Mouse (Mus musculus): ENCODE measurements around the gene Cdnf.

Cdnf gene

DNA sequence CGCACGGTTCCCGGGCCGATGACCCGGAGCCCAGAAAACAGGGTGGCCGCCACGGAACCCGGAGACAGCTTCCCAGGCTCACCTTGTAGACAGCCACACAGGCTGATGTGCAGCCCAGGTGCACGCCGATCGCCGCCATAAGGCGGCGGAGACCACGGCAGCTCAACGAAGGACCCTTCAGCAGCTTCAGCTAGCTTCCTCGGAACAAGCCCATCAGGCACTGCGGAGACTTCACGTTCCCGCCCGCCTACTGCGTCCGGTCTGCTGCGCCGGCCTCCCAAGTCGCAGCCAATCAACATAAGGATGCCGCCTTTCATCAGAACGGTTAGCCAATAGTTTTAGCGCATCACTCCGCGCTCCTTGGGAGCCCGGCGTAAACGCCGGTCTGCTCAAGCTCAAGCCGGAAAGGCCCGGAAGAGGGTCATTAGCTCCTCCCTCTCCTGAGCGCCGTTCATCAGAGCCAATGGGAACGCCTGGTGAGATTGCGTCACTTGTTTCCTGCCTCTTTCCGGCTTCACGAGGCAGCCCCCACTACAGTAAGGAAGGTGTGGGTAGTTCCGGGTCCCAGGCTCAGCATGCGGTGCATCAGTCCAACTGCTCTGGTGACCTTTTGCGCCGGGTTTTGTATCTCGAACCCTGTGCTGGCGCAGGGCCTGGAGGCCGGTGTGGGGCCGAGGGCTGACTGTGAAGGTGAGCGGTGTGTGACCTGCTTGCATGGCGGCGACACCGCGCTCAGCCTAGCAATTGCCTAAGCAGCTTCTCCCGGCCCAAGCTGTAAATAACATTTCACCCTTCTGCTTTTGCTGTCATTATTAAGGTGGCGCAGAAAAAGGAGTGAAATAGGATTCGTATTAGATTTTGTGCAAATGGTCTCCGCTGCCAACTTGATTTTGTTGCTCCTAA is at the start of gene Cdnf, which contains the start of the genes Gm45902 and Hspa14:
TSS of gene Cdnf (plus strand) at position 479 of the 903 bp plus-strand sequence.
TSS of gene Gm45902 (minus strand) at position 239 of the 903 bp plus-strand sequence.
TSS of gene Hspa14 (minus strand) at position 263 of the 903 bp plus-strand sequence.
- DNase-seq (ENCODE audit: low read depth, low spot score) = peak; percentile 98

- DNase-seq (ENCODE audit: low read depth, low spot score) = no peak
Measured at GRCm38 (mm10) chr2:3473891-3474290, 38.9 kb upstream of the Cdnf start.

GRCm38 (mm10) chr2:3474361-3474805 is 38.4 kb upstream of the Cdnf start:
- DNase-seq (ENCODE audit: low read depth, low spot score) = peak; percentile 30

DNA sequence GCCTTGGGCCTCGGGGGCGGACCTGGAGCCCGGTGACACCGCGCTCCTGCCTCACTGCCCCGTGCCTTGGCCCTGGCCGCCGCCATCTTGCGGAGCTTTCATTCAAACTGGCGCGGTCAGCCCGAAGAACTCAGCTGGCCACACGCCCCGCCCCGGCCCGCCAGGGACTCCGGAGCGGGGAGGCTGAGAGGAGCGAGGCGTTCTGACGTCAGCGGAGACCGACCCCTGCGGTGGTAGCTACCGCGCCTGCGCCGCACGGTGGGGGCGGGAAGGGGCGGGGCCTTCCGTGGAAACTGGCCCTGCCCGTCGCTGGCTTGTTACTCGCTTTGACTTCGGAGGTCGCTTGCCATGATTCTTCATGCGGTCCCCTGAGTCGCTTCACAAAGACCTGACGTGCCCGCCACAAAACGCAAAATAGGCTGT is 38.0 kb upstream of the Cdnf start, which contains the start of gene Suv39h2:
TSS of gene Suv39h2 (minus strand) at position 171 of the 423 bp plus-strand sequence.
- DNase-seq (ENCODE audit: low read depth, low spot score) = peak; percentile 92

DNA sequence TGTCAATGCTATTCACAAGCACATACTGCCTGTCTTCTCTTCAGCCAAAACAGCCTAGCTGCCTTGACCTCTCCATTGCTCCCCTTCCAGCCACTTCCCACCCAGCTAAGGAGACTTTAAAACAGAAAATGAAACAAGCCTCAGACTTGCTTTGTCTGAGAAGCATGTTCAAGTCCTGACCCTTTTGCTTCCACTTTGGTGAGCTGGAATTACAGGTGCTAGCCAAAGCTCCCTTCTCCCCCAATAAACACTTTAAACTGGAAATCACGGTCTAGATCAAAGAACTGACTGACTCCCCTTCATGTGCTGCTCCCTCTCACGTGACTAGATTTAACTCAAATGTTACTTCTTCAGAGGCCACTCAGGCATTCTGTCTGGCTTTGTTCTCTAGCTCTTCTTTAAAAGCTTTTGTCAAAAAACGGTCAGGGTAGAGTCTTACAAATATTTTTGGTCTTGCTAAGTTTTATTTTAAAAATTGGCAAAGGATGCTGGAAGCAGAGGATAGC is 37.0 kb upstream of the Cdnf start:
- no peak for DNase-seq (ENCODE audit: low read depth, low spot score)

- no peak for DNase-seq (ENCODE audit: low read depth, low spot score)
Measured at GRCm38 (mm10) chr2:3480239-3480638, 32.6 kb upstream of the Cdnf start.

DNA sequence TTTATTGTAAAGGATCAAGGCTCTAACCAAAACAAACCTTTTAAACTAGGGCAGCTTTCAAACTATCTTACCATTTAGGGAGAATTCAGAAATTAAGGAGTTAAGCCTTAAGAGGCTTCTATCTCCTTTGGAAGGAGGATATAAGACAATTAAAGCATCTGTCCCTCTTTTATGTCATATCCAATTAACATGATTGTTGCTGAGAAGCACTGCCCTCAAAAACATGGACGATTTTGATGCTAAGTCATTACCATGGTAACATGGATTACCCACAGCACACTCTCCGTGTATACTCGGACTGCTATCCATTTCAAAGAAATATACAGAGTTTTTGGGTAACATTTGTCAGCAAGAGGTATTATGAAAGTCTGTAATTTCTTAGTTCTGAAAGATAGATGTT is 23.0 kb upstream of the Cdnf start:
- DNase-seq (ENCODE audit: low read depth, low spot score) = no peak

- DNase-seq (ENCODE audit: low read depth, low spot score) = no peak
Measured at GRCm38 (mm10) chr2:3493833-3494409, 18.9 kb upstream of the Cdnf start.

- no peak for DNase-seq (ENCODE audit: low read depth, low spot score)
Measured at GRCm38 (mm10) chr2:3499543-3499942, 13.3 kb upstream of the Cdnf start.

- no peak for DNase-seq (ENCODE audit: low read depth, low spot score)
Measured at GRCm38 (mm10) chr2:3500886-3501285, 11.9 kb upstream of the Cdnf start.

GRCm38 (mm10) chr2:3512076-3512475 is 754 bp upstream of the Cdnf start:
- peak; percentile 11 for DNase-seq (ENCODE audit: low read depth, low spot score)

DNA sequence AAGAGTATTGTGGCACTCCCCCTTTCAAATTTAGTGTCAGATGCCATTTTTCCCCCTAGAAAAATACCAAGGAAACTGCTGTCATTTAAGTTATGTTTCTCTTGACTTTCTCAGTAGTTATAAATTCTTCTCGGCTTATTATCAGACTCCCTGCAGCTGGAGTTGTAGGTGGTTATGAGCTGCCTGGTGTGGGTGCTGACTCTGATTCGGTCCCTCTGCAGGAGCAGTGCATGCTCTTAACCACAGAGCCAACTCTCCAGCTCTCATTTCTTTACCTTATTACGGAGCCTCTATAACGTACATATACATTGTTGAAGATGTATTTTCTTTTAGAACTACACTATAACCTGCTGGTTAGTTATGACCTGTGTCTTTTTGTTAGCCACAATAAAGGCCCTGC is 9.7 kb downstream of the Cdnf start:
- DNase-seq (ENCODE audit: low read depth, low spot score) = no peak

DNA sequence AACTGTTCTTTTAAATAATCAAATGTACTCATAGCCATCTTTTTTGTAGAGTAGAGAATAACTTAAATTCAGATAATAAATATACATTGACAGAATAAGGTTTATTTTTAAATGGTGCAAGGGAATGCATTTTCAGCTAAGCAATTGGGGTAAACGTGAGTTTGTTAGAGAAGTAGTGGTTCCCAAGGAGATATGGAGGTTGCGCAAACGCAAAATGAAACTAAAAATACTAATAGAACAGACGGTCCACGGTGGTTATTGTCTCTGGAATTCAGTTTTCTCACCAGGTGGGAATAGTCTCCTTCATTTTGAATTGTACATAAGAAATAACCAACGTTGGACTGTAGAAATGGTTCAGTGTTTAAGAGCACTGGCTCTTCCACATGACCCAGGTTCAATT is 13.5 kb downstream of the Cdnf start:
- no peak for DNase-seq (ENCODE audit: low read depth, low spot score)

- DNase-seq (ENCODE audit: low read depth, low spot score) = no peak
Measured at GRCm38 (mm10) chr2:3541307-3542079, 28.7 kb downstream of the Cdnf start.

DNA sequence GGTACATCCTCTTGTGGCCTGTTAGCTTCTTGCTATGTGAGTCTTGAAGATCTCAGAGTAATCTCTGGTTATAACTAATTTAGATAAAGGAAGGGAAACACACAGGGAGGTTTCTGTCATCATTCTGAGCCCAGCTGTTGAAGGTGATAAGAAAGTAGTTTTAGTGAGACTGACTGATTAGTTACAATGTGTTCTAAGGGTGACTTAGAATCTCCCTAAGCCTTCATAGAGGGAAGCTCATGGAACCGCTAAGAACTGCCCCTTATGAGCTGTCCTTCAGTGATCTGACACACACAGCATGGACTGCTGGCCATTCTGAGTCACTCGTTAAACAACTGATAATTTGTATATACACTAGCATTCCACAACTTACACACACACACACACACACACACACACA is 33.2 kb downstream of the Cdnf start:
- DNase-seq (ENCODE audit: low read depth, low spot score) = no peak

DNA sequence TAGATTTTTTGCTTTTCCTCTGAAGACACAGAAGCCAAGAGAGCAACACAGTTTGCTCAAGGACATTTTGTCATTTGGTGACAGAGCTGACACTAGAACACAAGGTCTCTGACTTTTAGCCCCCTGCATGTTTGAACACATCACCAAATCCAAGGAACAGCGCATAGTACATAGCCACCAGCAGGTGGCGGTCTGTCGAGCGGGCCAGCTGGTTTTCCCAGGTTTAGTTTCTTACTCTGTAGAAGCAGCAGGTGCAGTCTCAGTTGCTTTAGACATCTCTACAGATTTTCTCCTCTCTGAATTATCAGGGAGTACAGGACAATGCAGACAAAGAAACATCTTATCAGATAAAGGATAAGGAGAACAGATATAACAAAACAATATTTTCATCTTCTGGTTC is 33.8 kb downstream of the Cdnf start:
- DNase-seq (ENCODE audit: low read depth, low spot score) = peak; percentile 25

- no peak for DNase-seq (ENCODE audit: low read depth, low spot score)
Measured at GRCm38 (mm10) chr2:3570186-3570585, 57.4 kb downstream of the Cdnf start, which contains the start of gene Fam107b. Gene Fam107b, plus strand, starts transcription at chr2:3570488.

DNA sequence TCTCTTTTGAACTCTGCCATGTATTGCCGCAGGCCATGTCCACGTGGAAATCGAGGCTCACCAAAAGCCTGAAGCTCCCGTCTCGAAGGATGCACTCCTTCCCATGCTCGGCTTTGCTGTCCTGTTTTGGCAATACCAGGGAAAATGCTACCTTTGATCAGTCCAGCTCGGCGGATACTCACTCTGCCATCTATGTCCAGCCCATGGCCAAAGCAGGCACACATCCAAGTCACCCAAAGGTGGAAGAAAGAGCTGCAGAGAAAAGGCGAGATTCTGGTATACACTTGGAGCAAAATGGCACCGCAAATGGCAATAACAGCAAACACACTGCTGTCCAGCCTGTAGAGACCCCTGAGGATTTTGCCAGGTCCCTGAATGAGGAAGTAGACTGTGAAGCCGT is 57.8 kb downstream of the Cdnf start:
- DNase-seq (ENCODE audit: low read depth, low spot score) = no peak

DNA sequence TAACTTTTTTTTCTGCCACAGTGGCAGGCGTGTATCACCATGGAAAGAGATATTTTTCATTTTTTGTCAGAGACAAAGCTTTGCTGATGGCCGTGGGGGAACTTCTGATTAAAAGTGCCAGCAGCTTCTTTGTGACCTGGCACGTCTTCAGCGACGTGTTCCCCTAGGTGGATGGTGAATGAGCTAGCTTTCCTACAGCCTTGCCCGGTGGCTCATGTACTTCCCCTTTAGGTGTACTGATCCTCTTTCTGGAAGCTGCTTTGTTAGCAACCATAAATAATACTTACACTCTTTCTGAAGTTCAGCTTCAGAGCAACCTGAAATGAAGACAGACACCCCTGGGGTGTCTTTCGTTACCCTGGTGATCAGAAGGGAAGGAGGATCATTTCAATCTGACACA is 61.1 kb downstream of the Cdnf start:
- DNase-seq (ENCODE audit: low read depth, low spot score) = no peak

DNA sequence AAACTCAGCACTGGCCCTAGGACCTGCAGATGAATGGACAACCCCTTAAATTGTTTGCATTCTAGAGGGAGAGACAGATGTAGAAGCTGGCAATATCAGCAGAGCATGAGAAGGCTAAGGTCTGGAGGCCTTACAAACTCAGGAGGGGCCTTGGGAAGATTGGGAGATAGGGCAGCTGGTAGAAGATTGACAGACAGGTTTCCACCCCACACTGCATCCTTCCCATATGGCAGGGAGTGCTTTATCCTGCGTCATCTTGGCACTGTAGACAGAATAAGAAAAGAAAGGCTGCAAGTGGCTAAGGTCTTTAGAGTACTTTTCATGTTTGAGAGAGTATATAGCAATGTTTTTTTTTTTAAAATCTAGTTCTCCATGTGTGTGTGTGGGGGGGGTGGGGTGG is 62.3 kb downstream of the Cdnf start:
- no peak for DNase-seq (ENCODE audit: low read depth, low spot score)
